Mouse (Mus musculus) E14TG2a.4 (cell line): ENCODE results near the gene Yap1.
"Not testable (repeated sequence)": the region's sequence is repeated elsewhere in the genome, so short reads cannot be mapped to it uniquely, and the experiment has no call there.

Source experiments
- H3K27me3 ChIP-seq: 2 replicates; pipeline ENCODE4 v1.6.1; 2014; ENCODE audit warnings: low read length, control low read depth; ENCODE audit not compliant: insufficient read depth
- H3K36me3 ChIP-seq: 2 replicates; pipeline ENCODE4 v1.6.1; 2014; ENCODE audit warnings: low read length, control low read depth; ENCODE audit not compliant: insufficient read depth
- H3K4me1 ChIP-seq: replicated peaks from 2 replicates; pipeline ENCODE4 v1.6.1; 2014; ENCODE audit warnings: low read depth, low read length, control low read depth
- H3K4me3 ChIP-seq: replicated peaks from 2 replicates; pipeline ENCODE4 v1.5.1; 2014; ENCODE audit warnings: mild to moderate bottlenecking, low read length
- H3K9me3 ChIP-seq: 2 replicates; pipeline ENCODE4 v1.6.1; 2014; ENCODE audit warnings: low read length, control low read depth
- CTCF ChIP-seq: conservative IDR thresholded peaks from 2 replicates; pipeline ENCODE4 v1.5.1; 2014; ENCODE audit warnings: low read length
- NANOG ChIP-seq: IDR thresholded peaks from 2 replicates; pipeline ENCODE4 v1.6.1; 2014; ENCODE audit warnings: borderline replicate concordance, low read length, mixed read lengths
- POU5F1 ChIP-seq: IDR thresholded peaks from 2 replicates; pipeline ENCODE4 v1.6.1; 2014; ENCODE audit warnings: low read length, borderline replicate concordance

Yap1 gene

DNA sequence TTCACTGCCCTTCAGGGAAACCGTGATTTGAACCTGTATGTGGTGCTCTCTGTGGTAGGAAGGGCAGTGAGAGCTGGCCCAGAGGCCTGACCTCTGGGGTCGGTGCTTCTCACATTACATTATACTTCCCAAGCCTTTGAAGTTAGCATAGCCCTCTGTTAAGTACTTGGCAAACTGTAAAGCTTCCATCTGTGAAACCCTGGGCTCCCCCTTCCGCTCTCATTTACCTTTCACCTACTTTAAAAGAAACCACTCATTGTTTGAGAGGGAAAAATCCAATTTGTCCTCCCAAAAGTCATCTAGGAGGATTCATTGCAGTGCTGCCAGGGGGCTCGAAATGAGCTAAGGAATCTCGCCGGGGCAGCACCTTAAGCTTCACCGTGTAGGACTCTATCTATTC is 102.1 kb downstream of the Yap1 start:
- Histone ChIP-seq H3K4me1 (peaks cover 49% of the 10 kb centered on the region), H3K36me3 (no peaks in the 10 kb centered on the region), H3K9me3 (no peaks in the 10 kb centered on the region; the same call in 1 of the 2 replicates), H3K4me3 (no peak overlapping the region), H3K27me3 (no peaks in the 10 kb centered on the region)
- TF ChIP-seq NANOG (peak; percentile 34; the same call in 1 of the 2 replicates), POU5F1 (no peak)

DNA sequence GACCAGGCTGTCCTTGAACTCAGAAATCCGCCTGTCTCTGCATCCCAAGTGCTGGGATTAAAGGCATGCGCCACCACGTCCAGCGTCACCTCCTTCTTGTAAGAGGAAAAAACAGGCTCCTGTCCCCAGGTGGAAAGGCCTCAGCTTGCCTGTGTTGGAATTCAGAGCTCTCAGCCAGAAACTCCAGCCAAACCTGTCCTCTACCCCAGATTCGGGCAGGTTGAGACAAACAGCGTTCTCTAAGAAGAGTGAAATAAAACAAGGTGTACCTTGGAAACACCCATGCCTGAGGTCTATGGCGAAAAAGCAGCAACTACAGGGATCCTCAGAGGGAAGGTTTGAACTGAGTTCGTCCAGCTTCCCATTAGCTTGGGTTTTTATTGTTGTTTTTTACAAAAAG is 103.4 kb downstream of the Yap1 start:
- TF ChIP-seq POU5F1 (no peak), NANOG (no peak), CTCF (no peak)
- Histone ChIP-seq H3K9me3 (no peaks in the 10 kb centered on the region; the same call in 1 of the 2 replicates), H3K4me3 (no peak overlapping the region), H3K36me3 (no peaks in the 10 kb centered on the region), H3K27me3 (no peaks in the 10 kb centered on the region), H3K4me1 (peaks cover 41% of the 10 kb centered on the region)

DNA sequence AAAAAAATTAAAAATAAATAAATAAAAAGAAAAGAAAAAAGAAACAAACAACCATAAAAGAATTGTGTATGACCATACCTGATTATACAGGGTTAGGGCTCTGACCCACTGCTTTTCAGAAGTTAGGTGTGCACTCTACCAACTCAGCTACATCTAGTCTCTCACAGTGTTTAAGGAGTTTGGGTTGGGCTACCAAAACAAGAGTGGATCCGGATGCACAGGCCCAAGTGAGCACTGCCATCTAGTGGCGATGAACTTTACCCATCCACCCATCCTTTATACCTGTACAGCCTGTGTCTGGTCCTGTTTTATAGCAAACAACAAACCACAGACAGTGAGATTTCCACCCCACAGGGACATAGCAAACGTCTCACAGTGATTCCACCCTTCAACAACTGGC is 106.9 kb downstream of the Yap1 start:
- H3K4me1 ChIP-seq = peaks cover 40% of the 10 kb centered on the region
- H3K9me3 ChIP-seq = peaks cover 22% of the 10 kb centered on the region
- H3K27me3 ChIP-seq = no peaks in the 10 kb centered on the region
- TF ChIP-seq CTCF (peak; percentile 68), NANOG (no peak)
- no peaks in the 10 kb centered on the region; the same call in 1 of the 2 replicates for H3K36me3 ChIP-seq
- H3K4me3 ChIP-seq = no peak overlapping the region

GRCm38 (mm10) chr9:7891796-7892195 is 112.6 kb downstream of the Yap1 start:
- peaks cover 56% of the 10 kb centered on the region for H3K9me3 ChIP-seq
- H3K36me3 ChIP-seq, H3K4me3 ChIP-seq, H3K4me1 ChIP-seq, H3K27me3 ChIP-seq: not testable (repeated sequence)

GRCm38 (mm10) chr9:7891177-7891576 is 113.2 kb downstream of the Yap1 start:
- Histone ChIP-seq H3K4me1 (no peaks in the 10 kb centered on the region), H3K27me3 (no peaks in the 10 kb centered on the region), H3K36me3 (no peaks in the 10 kb centered on the region; the same call in 1 of the 2 replicates), H3K9me3 (peaks cover 60% of the 10 kb centered on the region), H3K4me3 (no peak overlapping the region)
- TF ChIP-seq CTCF = no peak
- TF ChIP-seq NANOG = no peak
- no peak for TF ChIP-seq POU5F1

GRCm38 (mm10) chr9:7884346-7884745 is 120.0 kb downstream of the Yap1 start:
- H3K4me3 ChIP-seq = no peak overlapping the region
- H3K36me3 ChIP-seq = no peaks in the 10 kb centered on the region
- H3K9me3 ChIP-seq = peaks cover 58% of the 10 kb centered on the region
- TF ChIP-seq NANOG (no peak), CTCF (no peak), POU5F1 (no peak)
- no peaks in the 10 kb centered on the region for H3K27me3 ChIP-seq
- no peaks in the 10 kb centered on the region; the same call in 1 of the 2 replicates for H3K4me1 ChIP-seq

- Histone ChIP-seq H3K27me3 (no peaks in the 10 kb centered on the region), H3K36me3 (no peaks in the 10 kb centered on the region), H3K4me1 (no peaks in the 10 kb centered on the region; the same call in 1 of the 2 replicates), H3K9me3 (peaks cover 53% of the 10 kb centered on the region), H3K4me3 (no peak overlapping the region)
- no peak for TF ChIP-seq POU5F1
- TF ChIP-seq NANOG = no peak
- TF ChIP-seq CTCF = no peak
These were observed 122.0 kb downstream of the Yap1 start for GRCm38 (mm10) chr9:7882304-7882865.
